Mouse (Mus musculus) kidney, postnatal 0 days (tissue): ENCODE data around the gene Slc52a3. TPM values are rescaled to one million over a fixed set of nuclear protein-coding genes. Genes with fewer than 3 reads are reported as not detected.

Experiments
- ATAC-seq: fragments of 200-750 bp; cut with Nextera tagmentation; replicated peaks from 2 replicates; pipeline ENCODE4 v1.8.0; 2017; ENCODE audit warnings: low read depth, moderate number of reproducible peaks, moderate TSS enrichment, moderate library complexity; ENCODE audit not compliant: low FRiP score
- DNase-seq: peaks from one replicate; pipeline ENCODE4 v3.0.0-alpha.2; 2016; ENCODE audit warnings: low spot score
- H3K27ac ChIP-seq: fragments of 300-500 bp; sonication (generic); 2 replicates; pipeline ENCODE4 v1.5.1; 2014; ENCODE audit warnings: mild to moderate bottlenecking
- H3K27me3 ChIP-seq: fragments of 300-500 bp; sonication (generic); 2 replicates; pipeline ENCODE4 v1.6.1; 2014; ENCODE audit warnings: low read length, mixed read lengths; ENCODE audit not compliant: insufficient read depth
- H3K36me3 ChIP-seq: fragments of 300-500 bp; sonication (generic); 2 replicates; pipeline ENCODE4 v1.6.1; 2014; ENCODE audit warnings: low read length, mixed read lengths; ENCODE audit not compliant: insufficient read depth
- H3K4me1 ChIP-seq: fragments of 300-500 bp; sonication (generic); replicated peaks from 2 replicates; pipeline ENCODE4 v1.6.1; 2014; ENCODE audit warnings: antibody characterized with exemption, low read length, mixed read lengths; ENCODE audit not compliant: insufficient read depth
- H3K4me2 ChIP-seq: fragments of 300-500 bp; sonication (generic); 2 replicates; pipeline ENCODE4 v1.6.1; 2014; ENCODE audit warnings: mild to moderate bottlenecking, low read length, moderate library complexity, mixed read lengths
- H3K4me3 ChIP-seq: fragments of 300-500 bp; sonication (generic); replicated peaks from 2 replicates; pipeline ENCODE4 v1.5.1; 2014; ENCODE audit warnings: low read depth, low read length
- H3K9ac ChIP-seq: fragments of 300-500 bp; sonication (generic); 2 replicates; pipeline ENCODE4 v1.6.1; 2014; ENCODE audit warnings: low read depth, low read length
- H3K9me3 ChIP-seq: fragments of 300-500 bp; sonication (generic); replicated peaks from 2 replicates; pipeline ENCODE4 v1.6.1; 2016; ENCODE audit warnings: low read length, inconsistent platforms, mixed read lengths
- CTCF ChIP-seq: IDR thresholded peaks from 2 replicates; pipeline ENCODE4 v1.5.1; 2016; ENCODE audit warnings: antibody characterized with exemption, low read depth, mild to moderate bottlenecking, moderate library complexity
- WGBS: fragments of 180-500 bp; shearing (Covaris S2); extraction: QIAGEN DNeasy Blood & Tissue Kit; methylation state at CpG from one replicate; pipeline ENCODE4 v1.1.7; 2014; 5-methylcytosine and 5-hydroxymethylcytosine counted together
- polyA plus RNA-seq: library from polyadenylated mRNA; unstranded; fragments of >200 nt; fragmentation: Nextera tagmentation; extraction: Ambion mirVana; gene quantifications from 2 replicates; pipeline ENCODE4 v1.2.1, GENCODE M21; 2015

The Slc52a3 gene
- polyA plus RNA-seq, 1 experiment from 2014 or later: 24.5 TPM

DNA sequence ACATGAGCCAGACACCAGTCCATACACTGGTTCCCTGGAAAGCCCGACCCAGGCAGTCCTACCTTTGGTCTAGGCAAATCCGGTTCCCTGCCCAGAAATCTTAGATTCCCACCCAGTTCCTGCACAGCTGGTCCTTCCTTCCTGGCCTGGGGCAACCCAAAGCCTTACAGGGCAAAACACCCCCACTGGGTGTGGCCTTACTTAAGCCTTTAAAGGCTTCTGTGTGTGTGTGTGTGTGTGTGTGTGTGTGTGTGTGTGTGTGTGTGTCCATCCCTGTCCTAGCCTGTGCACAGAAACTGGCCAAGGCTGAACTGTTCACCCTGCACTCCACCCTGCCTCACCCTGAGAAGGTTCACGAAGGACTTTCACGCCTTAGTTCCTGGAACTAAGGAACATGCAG is 15.9 kb downstream of the Slc52a3 start:
- no peak for DNase-seq
- H3K4me3 ChIP-seq: no peak overlapping the region
- H3K36me3 ChIP-seq: no peaks in the 10 kb centered on the region
- H3K9me3 ChIP-seq: no peaks in the 10 kb centered on the region
- no peaks in the 10 kb centered on the region for H3K27me3 ChIP-seq
- peak overlapping the region; percentile 82 for H3K27ac ChIP-seq
- H3K4me2 ChIP-seq: no peak overlapping the region
- H3K4me1 ChIP-seq: no peaks in the 10 kb centered on the region; the same call in 1 of the 2 replicates
- WGBS: 53% methylated on average over 4 of the region's 4 CpGs
- peak; percentile 70 for ATAC-seq
- H3K9ac ChIP-seq: no peak overlapping the region
- no peak for TF ChIP-seq CTCF

DNA sequence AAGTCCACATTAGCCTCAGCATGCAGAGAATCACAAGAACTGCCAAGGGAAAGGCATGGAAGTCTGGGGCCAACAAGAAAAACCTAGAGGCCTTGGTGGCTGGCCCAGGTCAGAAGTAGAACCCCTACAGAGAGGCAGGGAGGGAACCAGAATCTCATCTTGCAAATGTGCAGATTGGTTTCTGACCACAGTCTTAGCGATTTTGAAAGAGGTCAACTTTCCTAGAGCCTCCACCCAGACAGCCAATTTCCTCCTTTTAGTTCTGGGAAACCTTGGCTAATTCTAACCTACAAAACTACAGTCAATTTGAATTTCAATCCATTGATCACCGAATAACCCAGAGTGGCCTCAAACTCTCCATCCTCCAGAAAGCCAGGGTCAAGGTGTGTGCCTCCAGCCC is 16.4 kb downstream of the Slc52a3 start:
- no peaks in the 10 kb centered on the region for H3K36me3 ChIP-seq
- 69% methylated on average over 2 of the region's 2 CpGs for WGBS
- no peak overlapping the region for H3K4me3 ChIP-seq
- no peaks in the 10 kb centered on the region for H3K27me3 ChIP-seq
- H3K4me2 ChIP-seq: no peak overlapping the region
- H3K9ac ChIP-seq: no peak overlapping the region
- peak overlapping the region; percentile 82; the same call in 1 of the 2 replicates for H3K27ac ChIP-seq
- no peak for TF ChIP-seq CTCF
- ATAC-seq (no peak), DNase-seq (no peak)
- H3K9me3 ChIP-seq: no peaks in the 10 kb centered on the region
- no peaks in the 10 kb centered on the region; the same call in 1 of the 2 replicates for H3K4me1 ChIP-seq

DNA sequence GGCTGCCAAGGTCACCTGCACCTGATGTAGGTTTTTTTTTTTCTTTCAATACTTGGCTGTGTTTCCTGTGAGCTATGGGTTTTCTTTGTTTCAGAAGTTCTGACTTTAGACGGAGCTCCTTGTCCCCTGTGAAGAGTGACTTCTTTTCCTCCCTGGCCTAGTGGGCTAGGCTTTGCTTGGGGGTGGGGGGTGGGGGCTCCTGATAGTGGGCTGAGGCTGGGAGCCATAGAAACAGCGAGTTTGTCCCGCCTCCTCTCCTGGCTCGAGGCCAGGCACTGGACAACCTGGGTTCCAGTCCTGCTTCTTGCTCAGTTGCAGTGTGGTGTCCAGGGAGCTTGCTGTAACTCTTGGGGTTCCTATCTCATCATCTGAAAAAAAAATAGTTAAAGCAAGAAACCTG is 19.7 kb downstream of the Slc52a3 start:
- no peak for ATAC-seq
- 32% methylated on average over 4 of the region's 4 CpGs for WGBS
- no peak for DNase-seq
- no peak for TF ChIP-seq CTCF
- Histone ChIP-seq H3K9ac (no peak overlapping the region), H3K36me3 (no peaks in the 10 kb centered on the region), H3K9me3 (no peaks in the 10 kb centered on the region), H3K27ac (no peak overlapping the region), H3K4me1 (no peaks in the 10 kb centered on the region; the same call in 1 of the 2 replicates), H3K4me2 (no peak overlapping the region), H3K4me3 (no peak overlapping the region), H3K27me3 (no peaks in the 10 kb centered on the region)

DNA sequence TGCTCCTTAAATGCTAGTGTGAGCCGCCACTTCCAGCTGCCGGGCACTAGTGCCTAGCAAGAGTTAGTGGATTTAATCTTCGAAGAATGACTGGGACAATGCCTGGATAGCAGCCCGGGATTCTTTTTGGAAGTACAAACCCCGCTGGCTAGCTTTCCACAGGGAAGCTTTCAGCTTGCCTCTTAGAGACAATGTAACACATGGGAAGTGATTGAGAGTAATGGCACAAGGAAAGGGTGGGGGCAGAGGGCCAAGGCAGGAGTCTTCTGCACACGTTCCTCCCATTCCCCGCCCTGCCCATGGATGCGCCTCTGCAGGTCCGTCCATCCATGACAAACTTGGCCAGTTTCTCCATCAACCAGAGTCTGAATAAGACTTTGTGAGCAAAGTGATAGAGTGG is 20.4 kb downstream of the Slc52a3 start:
- no peak for DNase-seq
- WGBS: 63% methylated on average over 9 of the region's 9 CpGs
- H3K9ac ChIP-seq: no peak overlapping the region

DNA sequence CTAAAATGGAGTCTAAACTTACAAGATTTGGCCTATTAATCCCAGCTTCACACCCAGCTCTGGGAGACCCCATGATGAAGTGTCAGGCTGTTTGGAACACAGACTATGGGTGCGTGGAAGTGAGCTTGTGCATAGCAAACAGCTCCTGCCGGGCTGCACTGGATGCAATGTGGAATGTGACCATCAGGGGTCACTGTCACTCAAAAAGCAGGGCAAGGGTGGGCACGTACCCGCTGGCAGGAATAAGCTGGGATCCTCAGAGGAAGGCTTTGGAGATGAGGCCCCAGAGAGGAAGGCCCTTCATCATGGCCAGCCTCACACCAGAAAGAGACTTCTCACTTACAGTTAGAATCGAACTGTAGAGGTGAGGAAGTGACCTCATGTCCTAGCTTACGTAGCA is 23.9 kb downstream of the Slc52a3 start:
- Histone ChIP-seq H3K9ac (no peak overlapping the region), H3K9me3 (no peaks in the 10 kb centered on the region), H3K36me3 (no peaks in the 10 kb centered on the region), H3K4me3 (no peak overlapping the region), H3K4me2 (no peak overlapping the region), H3K27me3 (no peaks in the 10 kb centered on the region), H3K4me1 (no peaks in the 10 kb centered on the region), H3K27ac (no peak overlapping the region)
- ATAC-seq: peak; percentile 40; the same call in 1 of the 2 replicates
- no peak for DNase-seq
- TF ChIP-seq CTCF: peak; percentile 77
- WGBS: 19% methylated on average over 6 of the region's 6 CpGs

More for the DNA sequence above, 20.4 kb downstream of the Slc52a3 start:
- H3K36me3 ChIP-seq: no peaks in the 10 kb centered on the region
- no peaks in the 10 kb centered on the region for H3K9me3 ChIP-seq
- H3K4me3 ChIP-seq: no peak overlapping the region
- no peak overlapping the region for H3K27ac ChIP-seq
- H3K4me1 ChIP-seq: no peaks in the 10 kb centered on the region; the same call in 1 of the 2 replicates
- no peak overlapping the region for H3K4me2 ChIP-seq
- no peak for ATAC-seq
- no peak for TF ChIP-seq CTCF
- H3K27me3 ChIP-seq: no peaks in the 10 kb centered on the region

DNA sequence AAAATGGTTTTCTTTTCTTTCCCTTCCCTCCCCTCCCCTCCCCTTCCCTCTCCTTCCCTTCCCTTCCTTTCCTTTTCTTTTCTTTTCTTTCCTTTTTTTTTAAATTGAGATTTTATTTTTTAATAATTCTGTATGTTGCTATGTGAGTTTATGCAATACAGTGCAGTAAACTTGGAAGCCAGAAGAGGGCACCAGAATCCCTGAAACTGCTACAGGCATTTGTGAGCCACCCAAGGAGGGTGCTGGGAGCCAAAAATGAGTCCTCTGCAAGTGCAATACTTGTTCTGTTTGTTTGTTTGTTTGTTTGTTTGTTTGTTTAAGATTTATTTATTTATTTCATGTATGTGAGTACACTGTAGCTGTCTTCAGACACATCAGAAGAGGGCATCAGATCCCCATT is 25.7 kb downstream of the Slc52a3 start:
- no peak for DNase-seq
- H3K9ac ChIP-seq: no peak overlapping the region

DNA sequence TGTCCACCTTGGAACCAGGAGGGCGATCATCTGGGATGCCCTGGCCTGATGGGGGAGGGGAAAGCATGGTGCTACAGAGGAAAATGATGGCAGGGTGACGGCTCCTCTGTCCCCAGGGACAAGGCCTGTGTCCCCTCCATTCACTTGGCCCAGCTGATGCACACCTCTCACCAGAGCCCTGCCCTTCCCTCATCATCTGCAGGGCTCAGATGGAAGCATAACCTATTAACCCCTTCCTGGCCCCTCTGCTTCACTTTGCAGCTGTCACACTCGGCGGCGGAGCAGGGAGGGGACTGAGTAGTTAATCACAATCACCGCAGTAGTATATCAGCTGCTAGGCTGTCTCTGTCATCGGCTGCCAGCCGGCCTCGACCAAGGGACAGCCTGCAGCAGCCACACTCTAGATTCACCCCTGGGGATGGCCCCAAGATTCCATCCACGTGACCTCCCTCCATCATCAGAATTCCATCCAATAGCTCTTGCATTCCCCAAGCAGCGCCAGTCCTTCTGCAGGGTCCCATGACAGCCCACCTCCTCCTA is 28.6 kb downstream of the Slc52a3 start:
- no peaks in the 10 kb centered on the region; the same call in 1 of the 2 replicates for H3K4me1 ChIP-seq
- no peak overlapping the region for H3K27ac ChIP-seq
- DNase-seq: no peak
- TF ChIP-seq CTCF: no peak
- 31% methylated on average over 11 of the region's 11 CpGs for WGBS
- H3K27me3 ChIP-seq: no peaks in the 10 kb centered on the region
- no peak for ATAC-seq
- H3K36me3 ChIP-seq: no peaks in the 10 kb centered on the region
- no peak overlapping the region for H3K4me2 ChIP-seq
- H3K9me3 ChIP-seq: no peaks in the 10 kb centered on the region
- no peak overlapping the region for H3K4me3 ChIP-seq
- no peak overlapping the region for H3K9ac ChIP-seq

More for the DNA sequence above, 25.7 kb downstream of the Slc52a3 start:
- Histone ChIP-seq H3K4me1 (no peaks in the 10 kb centered on the region), H3K9me3 (no peaks in the 10 kb centered on the region), H3K36me3 (no peaks in the 10 kb centered on the region), H3K27me3 (no peaks in the 10 kb centered on the region), H3K4me2 (no peak overlapping the region), H3K4me3 (no peak overlapping the region), H3K27ac (no peak overlapping the region)
- TF ChIP-seq CTCF: no peak
- ATAC-seq: no peak
